Mouse (Mus musculus) midbrain, postnatal 0 days (tissue): ENCODE results near the gene Plod3. TPM values are rescaled to one million over a fixed set of nuclear protein-coding genes. Genes with fewer than 3 reads are reported as not detected.
A peak's percentile ranks its signal among the peaks of the same experiment; 100 is the strongest.

Source experiments
- ATAC-seq: fragments of 200-750 bp; cut with Nextera tagmentation; 2 replicates; pipeline ENCODE4 v1.8.0; 2017; ENCODE audit warnings: moderate number of reproducible peaks, mild to moderate bottlenecking, moderate TSS enrichment, moderate library complexity; ENCODE audit not compliant: low FRiP score
- DNase-seq: peaks from one replicate; pipeline ENCODE4 v3.0.0-alpha.2; 2015; ENCODE audit warnings: low spot score
- H3K27ac ChIP-seq: fragments of 300-500 bp; sonication (generic); 2 replicates; pipeline ENCODE4 v1.5.1; 2014; ENCODE audit warnings: low read depth, mild to moderate bottlenecking, low read length, mixed read lengths
- H3K27me3 ChIP-seq: fragments of 300-500 bp; sonication (generic); 2 replicates; pipeline ENCODE4 v1.6.1; 2014; ENCODE audit warnings: low read length, control low read depth, mixed read lengths; ENCODE audit not compliant: insufficient read depth
- H3K36me3 ChIP-seq: fragments of 300-500 bp; sonication (generic); 2 replicates; pipeline ENCODE4 v1.6.1; 2014; ENCODE audit warnings: low read length, control low read depth, mixed read lengths; ENCODE audit not compliant: insufficient read depth
- H3K4me1 ChIP-seq: fragments of 300-500 bp; sonication (generic); 2 replicates; pipeline ENCODE4 v1.6.1; 2014; ENCODE audit warnings: mild to moderate bottlenecking, control low read depth, antibody characterized with exemption, low read length, mixed read lengths; ENCODE audit not compliant: insufficient read depth
- H3K4me2 ChIP-seq: fragments of 300-500 bp; sonication (generic); 2 replicates; pipeline ENCODE4 v1.6.1; 2014; ENCODE audit warnings: low read depth, mild to moderate bottlenecking, low read length, mixed read lengths; ENCODE audit not compliant: poor library complexity, severe bottlenecking
- H3K4me3 ChIP-seq: fragments of 300-500 bp; sonication (generic); 2 replicates; pipeline ENCODE4 v1.5.1; 2014; ENCODE audit warnings: low read depth, mild to moderate bottlenecking, low read length, moderate library complexity
- H3K9ac ChIP-seq: fragments of 300-500 bp; sonication (generic); replicated peaks from 2 replicates; pipeline ENCODE4 v1.6.1; 2014; ENCODE audit warnings: mild to moderate bottlenecking, low read length, moderate library complexity, mixed read lengths; ENCODE audit not compliant: poor library complexity, severe bottlenecking
- H3K9me3 ChIP-seq: fragments of 300-500 bp; sonication (generic); 2 replicates; pipeline ENCODE4 v1.6.1; 2016; ENCODE audit warnings: low read length, control low read depth
- CTCF ChIP-seq: IDR thresholded peaks from 2 replicates; pipeline ENCODE4 v1.5.1; 2016; ENCODE audit warnings: antibody characterized with exemption, mild to moderate bottlenecking
- WGBS: fragments of 180-500 bp; shearing (Covaris S2); extraction: QIAGEN DNeasy Blood & Tissue Kit; methylation state at CpG from one replicate; pipeline ENCODE4 v1.1.7; 2014; 5-methylcytosine and 5-hydroxymethylcytosine counted together
- polyA plus RNA-seq: library from polyadenylated mRNA; unstranded; fragments of >200 nt; fragmentation: Nextera tagmentation; extraction: Ambion mirVana; gene quantifications from 2 replicates; pipeline ENCODE4 v1.2.1, GENCODE M21; 2015
- total RNA-seq: library from RNA; depleted of rRNA; stranded (reverse); fragments of >200 nt; gene quantifications from 2 replicates; pipeline ENCODE4 v1.2.3, GENCODE M21; 2014

Plod3 gene
- total and polyA plus RNA-seq, 2 experiments from 2014 or later: 26.7 to 68.1 TPM

DNA sequence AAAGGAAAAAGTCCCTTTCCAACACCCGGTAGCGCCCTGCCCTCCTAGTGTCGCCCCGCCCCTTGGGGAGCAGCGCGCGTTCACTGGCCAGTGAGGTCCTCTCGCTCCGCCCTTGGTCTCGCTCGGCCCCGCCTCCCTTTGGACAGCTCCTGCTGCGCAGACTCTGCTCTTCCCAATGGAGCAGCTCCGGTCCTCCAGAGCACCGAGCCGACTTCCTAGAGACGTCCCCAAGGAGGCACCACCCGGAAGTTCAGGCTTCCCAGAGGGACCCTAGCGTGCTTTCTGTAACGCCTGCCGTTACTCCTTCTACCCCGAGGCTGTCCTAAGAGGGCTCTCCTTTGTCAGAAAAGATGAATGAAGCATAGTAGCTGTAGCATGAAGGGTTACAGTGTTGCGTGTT, 33.8 kb upstream of the Plod3 start, which contains the start of gene Fis1:
Gene Fis1 (plus strand): TSS at position 261 of the 400 bp plus-strand sequence.
- peak; percentile 33 for TF ChIP-seq CTCF
- peak; percentile 98 for DNase-seq
- H3K36me3 ChIP-seq: no peaks in the 10 kb centered on the region
- peak within 1 kb of the TSS; percentile 74 for H3K4me2 ChIP-seq
- peak within 1 kb of the TSS; percentile 86 for H3K27ac ChIP-seq
- peak within 1 kb of the TSS; percentile 83 for H3K9ac ChIP-seq
- ATAC-seq: peak; percentile 98
- H3K4me3 ChIP-seq: peak within 1 kb of the TSS; percentile 70
- 0% methylated on average over 22 of the region's 23 CpGs for WGBS
- peaks cover 15% of the 10 kb centered on the region for H3K4me1 ChIP-seq
- H3K27me3 ChIP-seq: no peaks in the 10 kb centered on the region
- no peaks in the 10 kb centered on the region for H3K9me3 ChIP-seq

DNA sequence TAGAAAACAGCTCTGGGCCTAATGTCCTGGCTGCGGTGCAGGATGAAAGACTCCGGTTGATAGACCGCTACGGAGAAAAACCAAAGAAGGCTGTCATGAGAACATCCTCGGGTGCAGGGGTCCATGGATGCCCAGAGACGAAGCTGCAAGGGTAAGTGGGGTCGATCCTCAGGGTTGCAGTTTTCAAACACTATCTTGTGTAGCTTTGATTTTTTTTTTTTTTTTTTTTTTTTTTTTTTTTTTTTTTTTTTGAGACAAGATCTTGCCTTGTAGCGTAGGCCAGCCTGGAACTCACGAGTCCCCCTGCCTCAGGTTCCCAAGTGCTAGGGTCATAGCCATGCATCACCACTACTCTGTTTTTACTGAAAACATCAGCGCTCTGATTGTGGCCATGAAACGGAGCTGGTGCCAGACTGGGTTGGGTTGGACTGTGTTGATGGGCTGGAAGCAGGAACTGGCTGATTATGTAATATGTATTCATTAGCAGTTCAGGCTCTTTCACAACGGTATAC, 33.3 kb upstream of the Plod3 start:
- no peak for TF ChIP-seq CTCF
- peak overlapping the region; percentile 74 for H3K4me2 ChIP-seq
- peak overlapping the region; percentile 70 for H3K4me3 ChIP-seq
- H3K4me1 ChIP-seq: peaks cover 15% of the 10 kb centered on the region
- ATAC-seq (0 out of 2 replicates have a peak, but pooled peaks have one; percentile 22), DNase-seq (peak; percentile 21)
- H3K27me3 ChIP-seq: no peaks in the 10 kb centered on the region
- WGBS: 2% methylated on average over 12 of the region's 12 CpGs
- H3K9ac ChIP-seq: peak overlapping the region; percentile 83
- H3K36me3 ChIP-seq: no peaks in the 10 kb centered on the region
- peak overlapping the region; percentile 86 for H3K27ac ChIP-seq
- H3K9me3 ChIP-seq: no peaks in the 10 kb centered on the region

DNA sequence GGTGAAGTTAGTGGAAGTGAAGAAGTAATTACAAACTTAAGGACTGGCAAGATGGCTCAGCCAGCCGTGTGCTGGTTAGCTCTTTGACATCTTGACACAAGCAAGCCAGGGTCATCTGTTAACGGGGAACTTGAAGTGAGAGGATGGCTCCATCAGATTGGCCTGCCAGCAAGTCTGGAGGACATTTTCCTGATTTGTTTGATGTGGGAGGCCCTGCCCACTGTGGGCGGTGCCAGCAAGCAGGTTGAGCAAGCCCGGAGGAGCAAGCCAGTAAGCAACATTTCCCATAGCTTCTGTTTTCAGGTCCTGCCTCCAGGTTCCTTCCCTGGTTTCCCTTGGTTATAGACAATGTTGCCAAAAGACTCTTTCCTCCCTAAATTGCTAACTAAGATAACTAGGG, 31.2 kb upstream of the Plod3 start:
- Histone ChIP-seq H3K36me3 (no peaks in the 10 kb centered on the region), H3K27ac (no peak overlapping the region), H3K27me3 (no peaks in the 10 kb centered on the region), H3K4me3 (no peak overlapping the region), H3K4me1 (peaks cover 15% of the 10 kb centered on the region), H3K4me2 (no peak overlapping the region), H3K9ac (no peak overlapping the region), H3K9me3 (no peaks in the 10 kb centered on the region)
- 88% methylated on average over 4 of the region's 4 CpGs for WGBS
- ATAC-seq (no peak), DNase-seq (no peak)
- TF ChIP-seq CTCF: no peak

DNA sequence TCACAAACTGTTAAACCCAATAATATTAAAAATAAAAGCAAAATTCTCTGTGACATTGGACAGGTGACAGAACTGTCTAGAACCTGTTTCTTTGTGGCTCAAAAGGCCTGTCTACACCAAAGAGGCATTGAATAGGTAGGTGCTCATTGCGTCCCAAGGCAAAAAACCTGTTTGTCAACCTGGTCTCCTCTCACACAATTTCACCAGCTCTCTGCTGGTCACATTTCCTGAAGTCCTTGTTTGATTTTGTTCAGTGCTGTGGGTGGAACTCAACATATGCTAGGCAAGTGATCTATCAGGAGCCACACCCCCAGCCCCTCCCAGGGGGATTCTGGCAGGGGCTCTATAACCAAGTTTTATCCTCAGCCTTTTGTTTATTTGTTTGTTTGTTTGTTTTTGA, 29.6 kb upstream of the Plod3 start:
- peaks cover 21% of the 10 kb centered on the region for H3K4me1 ChIP-seq
- WGBS: 92% methylated on average over 1 of the region's 1 CpGs
- no peak for DNase-seq
- no peak overlapping the region for H3K4me3 ChIP-seq
- no peaks in the 10 kb centered on the region for H3K27me3 ChIP-seq
- no peak for TF ChIP-seq CTCF
- H3K4me2 ChIP-seq: no peak overlapping the region
- no peaks in the 10 kb centered on the region for H3K9me3 ChIP-seq
- no peaks in the 10 kb centered on the region for H3K36me3 ChIP-seq
- H3K9ac ChIP-seq: no peak overlapping the region
- H3K27ac ChIP-seq: no peak overlapping the region
- no peak for ATAC-seq

DNA sequence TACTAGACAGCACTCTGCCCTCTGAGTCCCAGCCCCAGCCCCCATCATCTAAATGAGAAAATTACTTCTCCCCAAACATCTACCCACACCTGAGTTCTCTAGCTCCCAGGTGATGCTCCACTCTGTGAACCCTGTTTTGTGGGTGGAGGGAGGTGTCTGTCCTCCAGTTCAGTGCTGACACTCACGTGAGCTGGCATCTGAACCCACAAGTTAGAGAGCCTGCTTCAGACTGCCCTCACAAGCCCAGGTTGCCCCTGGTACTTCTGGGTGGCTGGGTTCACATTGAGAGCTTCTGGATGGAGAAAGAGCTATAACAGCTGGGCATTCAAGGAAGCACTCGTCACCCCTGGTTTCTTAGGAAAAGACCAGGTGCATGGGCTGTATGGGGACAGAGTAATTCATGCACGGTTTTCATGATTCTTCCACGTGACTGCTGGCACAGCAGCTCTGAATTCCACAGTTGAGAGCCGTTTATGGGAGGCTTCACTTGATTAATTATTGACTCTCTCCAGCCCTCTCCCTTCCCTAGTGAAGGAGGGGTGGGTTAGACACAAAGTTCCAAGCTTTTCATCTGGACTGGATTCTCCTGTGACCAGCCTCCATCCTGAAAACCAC, 27.7 kb upstream of the Plod3 start:
- H3K9ac ChIP-seq: no peak overlapping the region
- no peak for TF ChIP-seq CTCF
- H3K4me2 ChIP-seq: no peak overlapping the region
- peaks cover 5% of the 10 kb centered on the region for H3K36me3 ChIP-seq
- ATAC-seq: no peak
- no peak overlapping the region for H3K4me3 ChIP-seq
- WGBS: 80% methylated on average over 5 of the region's 5 CpGs
- H3K4me1 ChIP-seq: peaks cover 19% of the 10 kb centered on the region
- no peak for DNase-seq
- no peaks in the 10 kb centered on the region for H3K27me3 ChIP-seq
- no peak overlapping the region for H3K27ac ChIP-seq
- H3K9me3 ChIP-seq: no peaks in the 10 kb centered on the region

DNA sequence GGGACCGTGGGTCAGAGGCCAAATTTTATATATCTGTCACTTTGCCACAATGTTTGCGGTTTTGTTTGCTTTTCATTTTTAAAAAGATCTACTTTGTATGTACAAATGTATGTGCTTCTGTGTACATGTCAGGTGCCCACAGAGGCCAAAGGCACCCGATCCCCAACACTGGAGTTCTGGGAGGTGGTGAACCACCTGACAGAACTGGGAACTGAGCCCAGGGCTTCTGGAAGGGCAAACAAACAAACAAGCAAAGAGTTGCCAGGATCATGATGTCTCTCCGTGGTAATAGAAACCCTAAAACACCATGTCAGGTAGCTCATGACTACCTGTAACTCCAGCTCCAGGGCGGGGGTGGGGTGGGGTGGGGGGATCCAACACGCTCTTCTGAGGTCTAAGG, 26.8 kb upstream of the Plod3 start:
- Histone ChIP-seq H3K4me1 (peaks cover 13% of the 10 kb centered on the region), H3K36me3 (peaks cover 14% of the 10 kb centered on the region), H3K9ac (no peak overlapping the region), H3K4me2 (no peak overlapping the region), H3K4me3 (no peak overlapping the region), H3K27me3 (no peaks in the 10 kb centered on the region), H3K9me3 (no peaks in the 10 kb centered on the region), H3K27ac (no peak overlapping the region)
- no peak for ATAC-seq
- TF ChIP-seq CTCF: no peak
- WGBS: 92% methylated on average over 6 of the region's 6 CpGs
- no peak for DNase-seq
